In the genomic region with DNA sequence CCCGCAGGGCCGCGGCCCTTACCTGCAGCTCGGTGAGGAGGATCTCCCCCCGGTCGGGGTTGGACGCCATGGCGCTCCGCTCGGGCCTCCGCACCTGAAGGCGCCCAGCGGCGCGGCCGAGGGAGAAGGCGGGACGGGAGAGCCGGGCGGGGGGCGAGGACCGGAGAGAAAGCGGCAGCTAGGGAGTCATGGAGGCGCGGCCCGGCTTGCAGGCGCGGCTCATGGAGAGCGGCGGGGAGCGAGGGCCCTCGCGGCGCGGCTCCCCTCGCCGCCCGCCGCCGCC, we compare ENCODE assay signal across 8 mouse cellular contexts. TPM values are rescaled to one million over a fixed set of nuclear protein-coding genes. Genes with fewer than 3 reads are reported as not detected.
DNase-seq lines count a peak whose midpoint lies in the region; ATAC-seq and TF ChIP-seq lines count a peak whose summit lies in the region.

No protein-coding gene starts in this region.

- H3K4me3 ChIP-seq in cerebellum, adult 2 months (replicated peaks; ENCODE audit: insufficient read depth, low read depth, low read length): peak overlapping the region; percentile 82
- H3K4me3 ChIP-seq in limb, embryonic 11.5 days (ENCODE audit: low read depth, low read length): peak overlapping the region; percentile 98
- H3K4me3 ChIP-seq in small intestine, adult 2 months (ENCODE audit: low read depth, low read length): peak overlapping the region; percentile 90

- no peaks in the 10 kb centered on the region for H3K4me1 ChIP-seq in cerebellum, adult 2 months (ENCODE audit: control insufficient read depth, insufficient read depth, low read length)
- H3K4me1 ChIP-seq in limb, embryonic 11.5 days (ENCODE audit: control insufficient read depth, insufficient read depth, low read length): no peaks in the 10 kb centered on the region
- no peaks in the 10 kb centered on the region for H3K4me1 ChIP-seq in small intestine, adult 2 months (ENCODE audit: control insufficient read depth, insufficient read depth, insufficient read length, low read length)

- TF ChIP-seq POLR2A in cerebellum, adult 2 months (IDR thresholded peaks at IDR 0.05; ENCODE audit: borderline replicate concordance, insufficient read depth, low read length): no peak
- no peak for TF ChIP-seq POLR2A in small intestine, adult 2 months (IDR thresholded peaks at IDR 0.05; ENCODE audit: low read depth, low read length)

- peak; percentile 26 for ATAC-seq in limb, embryonic 11.5 days (ENCODE audit: insufficient number of reproducible peaks, low FRiP score, low TSS enrichment, low read depth)

- H3K36me3 ChIP-seq in limb, embryonic 11.5 days (ENCODE audit: control insufficient read depth, insufficient read depth, low read length): no peaks in the 10 kb centered on the region
- H3K36me3 ChIP-seq in small intestine, adult 2 months (ENCODE audit: control insufficient read depth, insufficient read depth, low read length): no peaks in the 10 kb centered on the region

- H3K9me3 ChIP-seq in limb, embryonic 11.5 days (ENCODE audit: control insufficient read depth, low read length): no peaks in the 10 kb centered on the region

- peak overlapping the region; percentile 45; the same call in 1 of the 2 replicates for H3K4me2 ChIP-seq in limb, embryonic 11.5 days (ENCODE audit: low read depth, severe bottlenecking)

- H3K27me3 ChIP-seq in cerebellum, adult 2 months (ENCODE audit: control insufficient read depth, insufficient read depth, low read length): no peaks in the 10 kb centered on the region
- no peaks in the 10 kb centered on the region for H3K27me3 ChIP-seq in limb, embryonic 11.5 days (ENCODE audit: control insufficient read depth, insufficient read depth, low read length)
- no peaks in the 10 kb centered on the region for H3K27me3 ChIP-seq in small intestine, adult 2 months (ENCODE audit: control insufficient read depth, insufficient read depth, low read length)

- 0% methylated on average over 40 of the region's 40 CpGs for WGBS in cerebellum, adult 2 months
- 0% methylated on average over 28 of the region's 40 CpGs for WGBS in limb, embryonic 11.5 days
- WGBS in small intestine, adult 2 months: 2% methylated on average over 39 of the region's 40 CpGs

- peak overlapping the region; percentile 95 for H3K9ac ChIP-seq in limb, embryonic 11.5 days (ENCODE audit: low read length)

- intact Hi-C loops in left cerebral cortex, postnatal 36 days (cut with DNase I): loop anchor here (5.0 kb wide), 1 partner anchor 1321 kb away; no protein-coding TSS in a partner anchor

- no peak for DNase-seq in cerebellum, adult 2 months
- DNase-seq in cerebellum, adult 18-20 months: no peak
- peak; percentile 52 for DNase-seq in ovary, postnatal 10 days (ENCODE audit: low spot score)
- no peak for DNase-seq in ovary, postnatal 14 days (ENCODE audit: low spot score)
- DNase-seq in limb, embryonic 11.5 days (ENCODE audit: low spot score): no peak
- DNase-seq in left cerebral cortex, postnatal 36 days (ENCODE audit: low spot score in 2 of 2): no peak
- DNase-seq in spleen, postnatal 36 days (ENCODE audit: low spot score in 2 of 2): no peak

- peak overlapping the region; percentile 70; the same call in 1 of the 2 replicates for H3K27ac ChIP-seq in cerebellum, adult 2 months (ENCODE audit: insufficient read depth, low read length)
- peak overlapping the region; percentile 92 for H3K27ac ChIP-seq in limb, embryonic 11.5 days (replicated peaks; ENCODE audit: low read depth, low read length)
- peak overlapping the region; percentile 91 for H3K27ac ChIP-seq in small intestine, adult 2 months (ENCODE audit: insufficient read depth, low read depth, low read length)

- no peak for TF ChIP-seq CTCF in cerebellum, adult 2 months (IDR thresholded peaks at IDR 0.05; ENCODE audit: borderline replicate concordance, insufficient read depth, low read depth, low read length)
- TF ChIP-seq CTCF in small intestine, adult 2 months (IDR thresholded peaks at IDR 0.05; ENCODE audit: extremely low read depth, insufficient read length, insufficient replicate concordance, low read depth, low read length): no peak

RNA-seq across cellular contexts. Expression of gene Pkn2, which starts 0.3 kb away (rescaled TPM):
- polyA plus RNA-seq in cerebellum, adult 2 months (2012; rRNA removed): 13.2 and 13.6 TPM in 2 replicates
- polyA plus RNA-seq in limb, embryonic 11.5 days (2014; fragmentation: Nextera tagmentation; extraction: Ambion mirVana): 52.8 and 54.5 TPM in 2 replicates
- 16.4 and 56.8 TPM in 2 replicates for polyA plus RNA-seq in small intestine, adult 2 months (2012; rRNA removed)
- total RNA-seq in left cerebral cortex, postnatal 36 days (2021): 10 to 100 TPM; 31.9 to 35.3 TPM
